Mouse (Mus musculus) small intestine, adult 2 months (tissue): ENCODE results near the gene Selenbp1. TPM values are rescaled to one million over a fixed set of nuclear protein-coding genes. Genes with fewer than 3 reads are reported as not detected.

Experiments
- H3K27ac ChIP-seq: fragments of 200-500 bp; 2 replicates; pipeline ENCODE4 v1.5.1; 2012; ENCODE audit warnings: low read depth, low read length, control low read depth, inconsistent platforms; ENCODE audit not compliant: insufficient read depth
- H3K27me3 ChIP-seq: fragments of 200-500 bp; 2 replicates; pipeline ENCODE4 v1.6.1; 2012; ENCODE audit warnings: mild to moderate bottlenecking, moderate library complexity, low read length, inconsistent platforms; ENCODE audit not compliant: control insufficient read depth, insufficient read depth
- H3K36me3 ChIP-seq: fragments of 200-500 bp; 2 replicates; pipeline ENCODE4 v1.6.1; 2012; ENCODE audit warnings: mild to moderate bottlenecking, low read length, control low read depth, inconsistent platforms; ENCODE audit not compliant: control insufficient read depth, insufficient read depth
- H3K4me1 ChIP-seq: fragments of 200-500 bp; 2 replicates; pipeline ENCODE4 v1.6.1; 2012; ENCODE audit warnings: low read length, inconsistent platforms, mixed read lengths; ENCODE audit not compliant: control insufficient read depth, insufficient read depth, insufficient read length
- H3K4me3 ChIP-seq: fragments of 200-500 bp; 2 replicates; pipeline ENCODE4 v1.5.1; 2012; ENCODE audit warnings: low read depth, mild to moderate bottlenecking, control low read depth, inconsistent platforms, low read length, moderate library complexity
- CTCF ChIP-seq: fragments of 200-500 bp; IDR thresholded peaks from 2 replicates; pipeline ENCODE4 v1.5.1; 2012; ENCODE audit warnings: low read depth, mild to moderate bottlenecking, control low read depth, inconsistent platforms, low read length, moderate library complexity, mixed read lengths; ENCODE audit not compliant: insufficient replicate concordance, insufficient read length; ENCODE audit errors: extremely low read depth
- POLR2A ChIP-seq: fragments of 200-500 bp; IDR thresholded peaks from 2 replicates; pipeline ENCODE4 v1.6.1; 2012; ENCODE audit warnings: low read depth, mild to moderate bottlenecking, control low read depth, inconsistent platforms, low read length, moderate library complexity
- WGBS: fragments of 180-500 bp; shearing (Covaris S2); methylation state at CpG from one replicate; pipeline ENCODE4 v1.1.7; 2018; 5-methylcytosine and 5-hydroxymethylcytosine counted together
- polyA plus RNA-seq: library from polyadenylated mRNA; depleted of rRNA; stranded (reverse); fragments of >200 nt; gene quantifications from 2 replicates; pipeline ENCODE4 v1.2.3, GENCODE M21; 2012

Selenbp1 gene
- polyA plus RNA-seq, 1 experiment, result 50.4 TPM

GRCm38 (mm10) chr3:94953764-94954616 is 21.1 kb downstream of the Selenbp1 start, which contains the start of gene Rfx5:
Gene Rfx5, plus strand, starts transcription at chr3:94954075.
- Histone ChIP-seq H3K4me1 (peaks cover 5% of the 10 kb centered on the region; the same call in 1 of the 2 replicates), H3K27me3 (no peaks in the 10 kb centered on the region), H3K4me3 (peak within 1 kb of the TSS; percentile 79), H3K27ac (peak within 1 kb of the TSS; percentile 84), H3K36me3 (peaks cover 29% of the 10 kb centered on the region)
- no peak for TF ChIP-seq CTCF
- TF ChIP-seq POLR2A, result no peak; the same call in 1 of the 2 replicates
- WGBS, result under 1% methylated on average over 50 of the region's 50 CpGs

- Histone ChIP-seq H3K27me3 (no peaks in the 10 kb centered on the region), H3K27ac (no peak overlapping the region), H3K4me3 (no peak overlapping the region), H3K4me1 (no peaks in the 10 kb centered on the region; the same call in 1 of the 2 replicates), H3K36me3 (peaks cover 33% of the 10 kb centered on the region)
- TF ChIP-seq POLR2A (no peak), CTCF (no peak)
- WGBS, result 94% methylated on average over 8 of the region's 8 CpGs
These were observed 25.4 kb downstream of the Selenbp1 start for GRCm38 (mm10) chr3:94958295-94958694.

GRCm38 (mm10) chr3:94959871-94960270 is 27.0 kb downstream of the Selenbp1 start:
- no peaks in the 10 kb centered on the region; the same call in 1 of the 2 replicates for H3K4me1 ChIP-seq
- 48% methylated on average over 8 of the region's 8 CpGs for WGBS

DNA sequence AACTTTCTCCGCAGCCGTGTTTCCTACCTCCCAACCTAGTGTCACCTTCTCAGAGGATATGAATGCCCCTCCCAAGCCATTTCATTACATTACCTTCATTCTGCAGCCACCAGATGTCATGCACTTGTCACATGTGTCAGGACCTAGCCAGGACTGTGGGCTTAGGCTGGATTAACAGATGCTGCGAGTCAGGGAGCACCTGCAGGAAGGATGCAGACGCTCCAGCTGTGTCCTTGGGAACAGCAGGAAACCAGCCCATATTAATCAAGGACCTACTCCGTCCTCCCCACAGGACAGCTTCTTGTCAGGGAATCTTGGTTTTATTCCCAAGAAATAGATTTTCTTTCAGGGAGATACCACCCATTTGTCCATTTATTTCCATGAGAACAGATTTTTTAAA is 27.5 kb downstream of the Selenbp1 start:
- no peak for TF ChIP-seq POLR2A
- no peak for TF ChIP-seq CTCF
- no peaks in the 10 kb centered on the region for H3K4me1 ChIP-seq
- H3K27me3 ChIP-seq, result no peaks in the 10 kb centered on the region
- H3K36me3 ChIP-seq, result peaks cover 33% of the 10 kb centered on the region
- H3K27ac ChIP-seq, result no peak overlapping the region
- 54% methylated on average over 5 of the region's 5 CpGs for WGBS
- no peak overlapping the region for H3K4me3 ChIP-seq

More at GRCm38 (mm10) chr3:94959871-94960270, 27.0 kb downstream of the Selenbp1 start:
- H3K27ac ChIP-seq, result no peak overlapping the region
- peaks cover 33% of the 10 kb centered on the region for H3K36me3 ChIP-seq
- no peaks in the 10 kb centered on the region for H3K27me3 ChIP-seq
- no peak for TF ChIP-seq POLR2A
- no peak for TF ChIP-seq CTCF
- no peak overlapping the region for H3K4me3 ChIP-seq

GRCm38 (mm10) chr3:94964989-94965388 is 32.1 kb downstream of the Selenbp1 start:
- TF ChIP-seq CTCF (no peak), POLR2A (no peak)
- no peaks in the 10 kb centered on the region; the same call in 1 of the 2 replicates for H3K36me3 ChIP-seq
- no peaks in the 10 kb centered on the region for H3K27me3 ChIP-seq
- H3K27ac ChIP-seq, result no peak overlapping the region
- WGBS, result 97% methylated on average over 1 of the region's 1 CpGs
- no peaks in the 10 kb centered on the region for H3K4me1 ChIP-seq
- no peak overlapping the region for H3K4me3 ChIP-seq

DNA sequence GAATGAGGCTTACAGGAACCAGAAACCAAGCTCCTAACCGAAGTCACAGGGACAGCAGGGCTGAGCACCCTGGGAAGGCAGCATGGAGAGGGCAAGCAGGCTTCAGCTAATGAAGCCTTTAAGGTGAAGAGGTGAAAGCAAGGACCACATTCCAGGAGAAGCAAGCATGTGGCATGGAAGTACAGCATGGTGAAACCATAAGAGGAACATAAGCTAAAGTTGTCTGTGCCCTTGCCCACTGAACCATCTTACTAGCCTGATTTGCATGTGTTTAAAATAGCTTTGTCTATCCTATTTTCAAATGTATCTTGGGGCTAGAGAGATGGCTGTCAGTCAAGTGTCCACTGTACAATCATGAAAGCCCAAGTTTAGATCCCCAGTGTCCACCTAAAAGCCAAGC is 33.0 kb downstream of the Selenbp1 start:
- TF ChIP-seq CTCF (no peak), POLR2A (no peak)

DNA sequence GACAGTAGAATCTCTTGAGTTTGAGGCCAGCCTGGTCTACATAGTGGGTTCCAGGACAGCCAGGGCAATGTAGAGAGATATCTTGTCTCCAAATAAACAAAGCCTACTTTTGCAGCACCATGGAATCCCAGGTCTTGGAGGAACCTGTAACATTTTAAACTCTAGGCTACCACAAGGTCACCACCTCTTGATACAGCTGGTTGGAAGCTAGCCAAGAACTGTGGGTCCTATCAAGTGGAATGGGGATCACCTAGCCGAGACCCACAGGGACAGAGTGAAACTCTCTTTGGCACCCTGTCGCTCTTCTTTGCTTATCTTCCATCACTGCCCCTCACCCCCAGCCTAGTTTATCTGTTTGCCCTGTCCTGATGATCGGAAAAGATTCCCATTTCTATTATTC is 39.7 kb downstream of the Selenbp1 start:
- H3K4me1 ChIP-seq, result no peaks in the 10 kb centered on the region
- H3K36me3 ChIP-seq, result no peaks in the 10 kb centered on the region
- no peaks in the 10 kb centered on the region for H3K27me3 ChIP-seq
- TF ChIP-seq POLR2A (no peak), CTCF (no peak)
- 82% methylated on average over 3 of the region's 3 CpGs for WGBS
- H3K4me3 ChIP-seq, result no peak overlapping the region
- no peak overlapping the region for H3K27ac ChIP-seq

More for the DNA sequence above, 33.0 kb downstream of the Selenbp1 start:
- H3K36me3 ChIP-seq, result no peaks in the 10 kb centered on the region; the same call in 1 of the 2 replicates
- no peaks in the 10 kb centered on the region for H3K27me3 ChIP-seq
- H3K4me1 ChIP-seq, result no peaks in the 10 kb centered on the region
- no peak overlapping the region for H3K27ac ChIP-seq
- 69% methylated on average over 1 of the region's 1 CpGs for WGBS
- no peak overlapping the region for H3K4me3 ChIP-seq
